Mouse (Mus musculus): Measurements from ENCODE around the gene Tmem235. TPM values are rescaled to one million over a fixed set of nuclear protein-coding genes. Genes with fewer than 3 reads are reported as not detected.
"Not testable (repeated sequence)": the region's sequence is repeated elsewhere in the genome, so short reads cannot be mapped to it uniquely, and the experiment has no call there.

Gene Tmem235
- polyA plus RNA-seq, 1 experiment from 2014 or later: not detected

GRCm38 (mm10) chr11:117828149-117828887, 32.2 kb upstream of the Tmem235 start:
- Histone ChIP-seq H3K27me3 (ENCODE audit: control insufficient read depth, insufficient read depth, low read length) (no peaks in the 10 kb centered on the region), H3K9me3 (replicated peaks; ENCODE audit: control insufficient read depth, low read length) (no peaks in the 10 kb centered on the region), H3K4me1 (ENCODE audit: control insufficient read depth, insufficient read depth, low read length) (peaks cover 3% of the 10 kb centered on the region), H3K4me3 (ENCODE audit: low read depth, low read length) (no peak overlapping the region), H3K36me3 (replicated peaks; ENCODE audit: control insufficient read depth, insufficient read depth, low read depth, low read length) (no peaks in the 10 kb centered on the region), H3K4me2 (ENCODE audit: low read depth, low read length) (no peak overlapping the region), H3K9ac (replicated peaks; ENCODE audit: low read length) (no peak overlapping the region), H3K27ac (replicated peaks; ENCODE audit: low read depth, low read length) (no peak overlapping the region)
- ATAC-seq (replicated peaks; ENCODE audit: insufficient number of reproducible peaks, low FRiP score, low TSS enrichment, low read depth): no peak
- 86% methylated on average over 18 of the region's 18 CpGs for WGBS
- no peak for DNase-seq (ENCODE audit: low spot score)

GRCm38 (mm10) chr11:117828888-117829604, 31.5 kb upstream of the Tmem235 start:
- Histone ChIP-seq H3K9ac (replicated peaks; ENCODE audit: low read length) (no peak overlapping the region), H3K4me1 (ENCODE audit: control insufficient read depth, insufficient read depth, low read length) (peaks cover 3% of the 10 kb centered on the region)
- ATAC-seq (replicated peaks; ENCODE audit: insufficient number of reproducible peaks, low FRiP score, low TSS enrichment, low read depth): no peak

GRCm38 (mm10) chr11:117829671-117830215, 30.8 kb upstream of the Tmem235 start:
- Histone ChIP-seq H3K4me1 (ENCODE audit: control insufficient read depth, insufficient read depth, low read length) (peaks cover 3% of the 10 kb centered on the region), H3K9ac (replicated peaks; ENCODE audit: low read length) (no peak overlapping the region), H3K27me3 (ENCODE audit: control insufficient read depth, insufficient read depth, low read length) (no peaks in the 10 kb centered on the region), H3K27ac (replicated peaks; ENCODE audit: low read depth, low read length) (no peak overlapping the region), H3K9me3 (replicated peaks; ENCODE audit: control insufficient read depth, low read length) (no peaks in the 10 kb centered on the region), H3K4me3 (ENCODE audit: low read depth, low read length) (no peak overlapping the region), H3K4me2 (ENCODE audit: low read depth, low read length) (no peak overlapping the region), H3K36me3 (replicated peaks; ENCODE audit: control insufficient read depth, insufficient read depth, low read depth, low read length) (no peaks in the 10 kb centered on the region)
- no peak for DNase-seq (ENCODE audit: low spot score)
- no peak for ATAC-seq (replicated peaks; ENCODE audit: insufficient number of reproducible peaks, low FRiP score, low TSS enrichment, low read depth)
- 83% methylated on average over 2 of the region's 2 CpGs for WGBS

More at GRCm38 (mm10) chr11:117828888-117829604, 31.5 kb upstream of the Tmem235 start:
- no peaks in the 10 kb centered on the region for H3K9me3 ChIP-seq (replicated peaks; ENCODE audit: control insufficient read depth, low read length)
- H3K27ac ChIP-seq (replicated peaks; ENCODE audit: low read depth, low read length): no peak overlapping the region
- H3K4me3 ChIP-seq (ENCODE audit: low read depth, low read length): no peak overlapping the region
- H3K27me3 ChIP-seq (ENCODE audit: control insufficient read depth, insufficient read depth, low read length): no peaks in the 10 kb centered on the region
- no peaks in the 10 kb centered on the region for H3K36me3 ChIP-seq (replicated peaks; ENCODE audit: control insufficient read depth, insufficient read depth, low read depth, low read length)
- no peak for DNase-seq (ENCODE audit: low spot score)
- H3K4me2 ChIP-seq (ENCODE audit: low read depth, low read length): no peak overlapping the region
- 60% methylated on average over 9 of the region's 9 CpGs for WGBS

- Histone ChIP-seq H3K36me3 (replicated peaks; ENCODE audit: control insufficient read depth, insufficient read depth, low read depth, low read length) (no peaks in the 10 kb centered on the region), H3K27ac (replicated peaks; ENCODE audit: low read depth, low read length) (no peak overlapping the region), H3K9me3 (replicated peaks; ENCODE audit: control insufficient read depth, low read length) (no peaks in the 10 kb centered on the region), H3K4me2 (ENCODE audit: low read depth, low read length) (no peak overlapping the region), H3K27me3 (ENCODE audit: control insufficient read depth, insufficient read depth, low read length) (no peaks in the 10 kb centered on the region), H3K4me3 (ENCODE audit: low read depth, low read length) (no peak overlapping the region), H3K4me1 (ENCODE audit: control insufficient read depth, insufficient read depth, low read length) (peaks cover 3% of the 10 kb centered on the region), H3K9ac (replicated peaks; ENCODE audit: low read length) (no peak overlapping the region)
- 88% methylated on average over 9 of the region's 9 CpGs for WGBS
- ATAC-seq (replicated peaks; ENCODE audit: insufficient number of reproducible peaks, low FRiP score, low TSS enrichment, low read depth) (no peak), DNase-seq (ENCODE audit: low spot score) (no peak)
Observed at GRCm38 (mm10) chr11:117830401-117830800, 30.2 kb upstream of the Tmem235 start.

- Histone ChIP-seq H3K9me3 (replicated peaks; ENCODE audit: control insufficient read depth, low read length) (no peaks in the 10 kb centered on the region), H3K4me3 (ENCODE audit: low read depth, low read length) (peak overlapping the region; percentile 15), H3K4me1 (ENCODE audit: control insufficient read depth, insufficient read depth, low read length) (no peaks in the 10 kb centered on the region; the same call in 1 of the 2 replicates), H3K4me2 (ENCODE audit: low read depth, low read length) (peak overlapping the region; percentile 41), H3K9ac (replicated peaks; ENCODE audit: low read length) (peak overlapping the region; percentile 13; the same call in 1 of the 2 replicates), H3K36me3 (replicated peaks; ENCODE audit: control insufficient read depth, insufficient read depth, low read depth, low read length) (no peaks in the 10 kb centered on the region), H3K27ac (replicated peaks; ENCODE audit: low read depth, low read length) (no peak overlapping the region), H3K27me3 (ENCODE audit: control insufficient read depth, insufficient read depth, low read length) (no peaks in the 10 kb centered on the region)
- WGBS: 18% methylated on average over 28 of the region's 28 CpGs
- ATAC-seq (replicated peaks; ENCODE audit: insufficient number of reproducible peaks, low FRiP score, low TSS enrichment, low read depth) (peak; percentile 46; the same call in 1 of the 2 replicates), DNase-seq (ENCODE audit: low spot score) (peak; percentile 75)
Observed at GRCm38 (mm10) chr11:117832086-117832969, 28.2 kb upstream of the Tmem235 start.

GRCm38 (mm10) chr11:117833509-117833908, 27.0 kb upstream of the Tmem235 start:
- H3K36me3 ChIP-seq (replicated peaks; ENCODE audit: control insufficient read depth, insufficient read depth, low read depth, low read length); H3K9ac ChIP-seq (replicated peaks; ENCODE audit: low read length); H3K9me3 ChIP-seq (replicated peaks; ENCODE audit: control insufficient read depth, low read length); ATAC-seq (replicated peaks; ENCODE audit: insufficient number of reproducible peaks, low FRiP score, low TSS enrichment, low read depth); H3K27ac ChIP-seq (replicated peaks; ENCODE audit: low read depth, low read length); H3K4me3 ChIP-seq (ENCODE audit: low read depth, low read length); DNase-seq (ENCODE audit: low spot score); H3K27me3 ChIP-seq (ENCODE audit: control insufficient read depth, insufficient read depth, low read length); H3K4me2 ChIP-seq (ENCODE audit: low read depth, low read length); H3K4me1 ChIP-seq (ENCODE audit: control insufficient read depth, insufficient read depth, low read length): not testable (repeated sequence)
- 85% methylated on average over 4 of the region's 6 CpGs for WGBS

GRCm38 (mm10) chr11:117834086-117834485, 26.5 kb upstream of the Tmem235 start:
- WGBS: 89% methylated on average over 8 of the region's 8 CpGs
- Histone ChIP-seq H3K4me2 (ENCODE audit: low read depth, low read length) (no peak overlapping the region), H3K4me1 (ENCODE audit: control insufficient read depth, insufficient read depth, low read length) (no peaks in the 10 kb centered on the region; the same call in 1 of the 2 replicates), H3K36me3 (replicated peaks; ENCODE audit: control insufficient read depth, insufficient read depth, low read depth, low read length) (no peaks in the 10 kb centered on the region), H3K9ac (replicated peaks; ENCODE audit: low read length) (no peak overlapping the region), H3K4me3 (ENCODE audit: low read depth, low read length) (no peak overlapping the region), H3K27me3 (ENCODE audit: control insufficient read depth, insufficient read depth, low read length) (no peaks in the 10 kb centered on the region), H3K27ac (replicated peaks; ENCODE audit: low read depth, low read length) (no peak overlapping the region), H3K9me3 (replicated peaks; ENCODE audit: control insufficient read depth, low read length) (no peaks in the 10 kb centered on the region)
- DNase-seq (ENCODE audit: low spot score) (no peak), ATAC-seq (replicated peaks; ENCODE audit: insufficient number of reproducible peaks, low FRiP score, low TSS enrichment, low read depth) (no peak)

All from embryonic facial prominence, embryonic 11.5 days (tissue).